Mouse (Mus musculus): Measurements from ENCODE around the gene Txndc11. TPM values are rescaled to one million over a fixed set of nuclear protein-coding genes. Genes with fewer than 3 reads are reported as not detected.

Gene Txndc11
- polyA plus RNA-seq, 1 experiment from 2014 or later = 41.6 TPM

DNA sequence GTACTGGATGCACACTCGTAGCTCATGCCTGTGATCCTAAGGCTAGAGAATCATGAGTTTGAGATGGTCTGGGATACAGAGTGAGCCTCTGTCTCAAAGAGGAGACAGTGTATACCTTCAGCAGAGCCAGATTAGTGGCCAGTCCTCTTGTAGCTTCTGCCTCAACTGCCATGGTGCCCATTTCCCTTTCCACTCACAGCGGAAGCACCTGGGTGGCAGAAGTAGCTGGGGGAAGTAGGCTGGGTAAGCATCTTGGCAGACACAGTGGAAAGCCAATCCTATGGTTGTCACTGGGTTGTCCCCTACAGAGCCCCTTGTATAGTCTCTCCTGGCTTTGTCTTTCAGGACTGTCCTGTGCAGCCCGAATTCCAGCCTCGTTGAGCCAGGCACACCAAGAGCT, 62.6 kb downstream of the Txndc11 start:
- Histone ChIP-seq H3K4me3 (no peak overlapping the region), H3K4me1 (peaks cover 48% of the 10 kb centered on the region), H3K27ac (no peak overlapping the region), H3K9me3 (no peaks in the 10 kb centered on the region), H3K4me2 (no peak overlapping the region), H3K9ac (no peak overlapping the region), H3K36me3 (peaks cover 57% of the 10 kb centered on the region), H3K27me3 (no peaks in the 10 kb centered on the region)
- no peak for ATAC-seq (ENCODE audit: insufficient number of reproducible peaks, low FRiP score, low TSS enrichment, low read depth)
- WGBS = 90% methylated on average over 4 of the region's 4 CpGs

GRCm38 (mm10) chr16:11071176-11071575, 63.3 kb downstream of the Txndc11 start:
- H3K4me3 ChIP-seq = no peak overlapping the region
- H3K9ac ChIP-seq = no peak overlapping the region
- no peaks in the 10 kb centered on the region for H3K9me3 ChIP-seq
- H3K4me2 ChIP-seq = no peak overlapping the region
- peaks cover 50% of the 10 kb centered on the region for H3K36me3 ChIP-seq
- H3K27ac ChIP-seq = 0 out of 2 replicates have a peak overlapping the region, but pooled peaks have one; percentile 9
- ATAC-seq (ENCODE audit: insufficient number of reproducible peaks, low FRiP score, low TSS enrichment, low read depth) = no peak
- no peaks in the 10 kb centered on the region for H3K27me3 ChIP-seq
- 71% methylated on average over 5 of the region's 5 CpGs for WGBS
- peaks cover 48% of the 10 kb centered on the region for H3K4me1 ChIP-seq

DNA sequence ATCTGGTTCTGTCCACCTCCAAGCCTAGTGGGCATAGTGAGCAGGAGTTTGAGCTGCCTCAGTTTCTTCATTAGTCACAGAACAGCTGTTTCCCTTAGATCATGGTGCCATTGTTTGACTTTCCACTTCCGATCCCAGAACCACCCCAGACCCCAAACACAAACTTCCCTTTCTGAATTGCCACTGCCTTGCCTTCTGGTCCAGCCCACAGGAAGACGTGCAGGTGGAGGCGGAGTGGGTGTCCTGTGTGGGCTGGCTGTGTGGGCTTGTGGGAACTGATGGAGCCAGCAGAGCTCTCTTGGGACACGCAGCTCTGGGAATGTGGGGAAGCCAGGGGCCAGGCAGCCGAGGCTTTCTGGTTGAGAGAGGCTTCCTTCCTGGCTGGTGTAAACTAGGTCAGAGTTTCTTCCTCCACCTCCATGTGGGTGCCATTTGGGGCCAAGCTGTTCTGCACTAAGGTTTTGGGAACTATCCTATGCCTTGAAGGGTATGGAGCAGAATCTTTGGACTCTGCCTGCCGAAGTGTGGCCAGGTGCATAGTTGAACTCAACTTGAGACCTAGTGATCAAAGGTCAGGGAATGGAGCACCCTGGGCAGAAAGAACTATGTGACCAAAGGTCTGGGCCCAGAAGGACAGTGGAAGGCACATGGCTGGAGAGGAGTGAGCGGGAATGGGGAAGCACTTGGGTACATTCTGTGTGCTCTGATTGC, 64.6 kb downstream of the Txndc11 start:
- no peak overlapping the region for H3K4me2 ChIP-seq

DNA sequence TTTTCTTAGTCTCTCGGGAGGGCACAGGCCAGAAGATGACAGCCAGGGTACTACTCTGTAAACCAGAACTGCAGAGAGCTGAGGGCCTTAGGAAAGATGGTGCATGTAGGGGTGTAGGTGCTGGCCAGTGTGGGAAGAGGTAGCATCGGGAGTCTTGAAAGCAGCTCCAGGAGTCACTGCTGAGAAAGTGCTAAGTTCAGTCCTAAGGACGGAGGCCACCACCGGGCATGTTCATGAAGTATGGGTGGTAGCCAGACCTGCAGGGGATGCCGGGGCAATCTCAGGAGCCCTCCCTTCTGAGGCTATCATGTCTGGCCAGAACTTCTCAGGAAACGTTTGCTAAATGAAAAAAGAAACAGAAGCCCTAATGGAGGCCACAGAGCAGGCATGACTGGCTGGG, 65.2 kb downstream of the Txndc11 start:
- 70% methylated on average over 6 of the region's 6 CpGs for WGBS
- Histone ChIP-seq H3K9me3 (no peaks in the 10 kb centered on the region), H3K4me3 (no peak overlapping the region), H3K27ac (peak overlapping the region; percentile 43), H3K4me2 (0 out of 2 replicates have a peak overlapping the region, but pooled peaks have one; percentile 5), H3K27me3 (no peaks in the 10 kb centered on the region), H3K9ac (no peak overlapping the region), H3K4me1 (peaks cover 55% of the 10 kb centered on the region), H3K36me3 (peaks cover 31% of the 10 kb centered on the region)
- no peak for ATAC-seq (ENCODE audit: insufficient number of reproducible peaks, low FRiP score, low TSS enrichment, low read depth)

More for the DNA sequence above, 64.6 kb downstream of the Txndc11 start:
- ATAC-seq (ENCODE audit: insufficient number of reproducible peaks, low FRiP score, low TSS enrichment, low read depth) = no peak
- H3K36me3 ChIP-seq = peaks cover 37% of the 10 kb centered on the region
- peak overlapping the region; percentile 43; the same call in 1 of the 2 replicates for H3K27ac ChIP-seq
- no peaks in the 10 kb centered on the region for H3K9me3 ChIP-seq
- H3K9ac ChIP-seq = no peak overlapping the region
- no peak overlapping the region for H3K4me3 ChIP-seq
- WGBS = 66% methylated on average over 7 of the region's 7 CpGs
- H3K27me3 ChIP-seq = no peaks in the 10 kb centered on the region
- H3K4me1 ChIP-seq = peaks cover 52% of the 10 kb centered on the region

- no peak for ATAC-seq (ENCODE audit: insufficient number of reproducible peaks, low FRiP score, low TSS enrichment, low read depth)
- Histone ChIP-seq H3K27me3 (no peaks in the 10 kb centered on the region), H3K9ac (no peak overlapping the region), H3K4me1 (peaks cover 56% of the 10 kb centered on the region), H3K4me2 (0 out of 2 replicates have a peak overlapping the region, but pooled peaks have one; percentile 5), H3K4me3 (no peak overlapping the region), H3K27ac (no peak overlapping the region), H3K9me3 (no peaks in the 10 kb centered on the region), H3K36me3 (peaks cover 25% of the 10 kb centered on the region)
- WGBS = 88% methylated on average over 3 of the region's 3 CpGs
Observed at GRCm38 (mm10) chr16:11068666-11069065, 65.8 kb downstream of the Txndc11 start.

- H3K27ac ChIP-seq = peak overlapping the region; percentile 93
- peak overlapping the region; percentile 92 for H3K4me3 ChIP-seq
- H3K9me3 ChIP-seq = no peaks in the 10 kb centered on the region
- ATAC-seq (ENCODE audit: insufficient number of reproducible peaks, low FRiP score, low TSS enrichment, low read depth) = no peak
- peaks cover 60% of the 10 kb centered on the region for H3K4me1 ChIP-seq
- H3K9ac ChIP-seq = peak overlapping the region; percentile 95
- no peaks in the 10 kb centered on the region for H3K27me3 ChIP-seq
- under 1% methylated on average over 22 of the region's 22 CpGs for WGBS
- H3K4me2 ChIP-seq = peak overlapping the region; percentile 74
- H3K36me3 ChIP-seq = peaks cover 6% of the 10 kb centered on the region
Observed at GRCm38 (mm10) chr16:11066833-11067191, 67.6 kb downstream of the Txndc11 start.

GRCm38 (mm10) chr16:11066029-11066832, 68.2 kb downstream of the Txndc11 start, which contains the start of gene Litaf:
TSS of gene Litaf (minus strand) at chr16:11066157.
- Histone ChIP-seq H3K36me3 (0 out of 2 replicates have a peak, but pooled peaks cover under 1% of the 10 kb centered on the region), H3K4me1 (peaks cover 59% of the 10 kb centered on the region), H3K9ac (peak within 1 kb of the TSS; percentile 95), H3K9me3 (no peaks in the 10 kb centered on the region), H3K4me3 (peak within 1 kb of the TSS; percentile 92), H3K4me2 (peak within 1 kb of the TSS; percentile 74), H3K27ac (peak within 1 kb of the TSS; percentile 93), H3K27me3 (no peaks in the 10 kb centered on the region)
- peak; percentile 95 for ATAC-seq (ENCODE audit: insufficient number of reproducible peaks, low FRiP score, low TSS enrichment, low read depth)
- under 1% methylated on average over 71 of the region's 78 CpGs for WGBS

GRCm38 (mm10) chr16:11065431-11065830, 69.0 kb downstream of the Txndc11 start:
- peaks cover 54% of the 10 kb centered on the region for H3K4me1 ChIP-seq
- H3K9me3 ChIP-seq = no peaks in the 10 kb centered on the region
- no peak overlapping the region; the same call in 1 of the 2 replicates for H3K9ac ChIP-seq
- no peaks in the 10 kb centered on the region for H3K36me3 ChIP-seq
- 58% methylated on average over 5 of the region's 5 CpGs for WGBS
- peak overlapping the region; percentile 74 for H3K4me2 ChIP-seq
- no peaks in the 10 kb centered on the region for H3K27me3 ChIP-seq
- peak overlapping the region; percentile 92 for H3K4me3 ChIP-seq
- H3K27ac ChIP-seq = peak overlapping the region; percentile 78; the same call in 1 of the 2 replicates
- no peak for ATAC-seq (ENCODE audit: insufficient number of reproducible peaks, low FRiP score, low TSS enrichment, low read depth)

GRCm38 (mm10) chr16:11064742-11065141, 69.7 kb downstream of the Txndc11 start:
- H3K4me2 ChIP-seq = no peak overlapping the region
- no peak overlapping the region for H3K9ac ChIP-seq
- no peaks in the 10 kb centered on the region for H3K36me3 ChIP-seq
- no peaks in the 10 kb centered on the region for H3K27me3 ChIP-seq
- H3K4me3 ChIP-seq = no peak overlapping the region
- WGBS = 86% methylated on average over 6 of the region's 6 CpGs
- H3K27ac ChIP-seq = no peak overlapping the region
- no peak for ATAC-seq (ENCODE audit: insufficient number of reproducible peaks, low FRiP score, low TSS enrichment, low read depth)
- peaks cover 49% of the 10 kb centered on the region for H3K4me1 ChIP-seq
- H3K9me3 ChIP-seq = no peaks in the 10 kb centered on the region

DNA sequence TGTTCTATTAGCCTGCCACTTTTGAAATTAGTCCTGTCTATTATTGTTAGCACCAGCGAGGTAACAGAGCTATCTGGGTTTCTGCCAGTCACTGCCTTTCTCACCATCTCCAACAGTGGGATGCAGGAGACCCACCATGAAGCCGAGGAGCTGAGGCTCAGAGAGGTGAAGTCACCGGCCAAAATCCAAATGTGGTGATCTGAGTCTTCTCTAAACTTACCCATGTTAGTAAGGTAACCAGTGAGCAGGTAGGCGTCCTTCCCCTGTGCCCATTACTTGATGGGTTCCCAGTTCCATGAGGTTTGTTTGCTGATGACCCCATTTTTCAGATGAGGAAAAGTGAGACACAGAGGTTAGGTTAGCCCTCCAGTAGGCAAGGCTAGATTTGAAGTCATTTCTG, 70.1 kb downstream of the Txndc11 start:
- Histone ChIP-seq H3K9me3 (no peaks in the 10 kb centered on the region), H3K4me1 (peaks cover 45% of the 10 kb centered on the region)
- 94% methylated on average over 4 of the region's 4 CpGs for WGBS

DNA sequence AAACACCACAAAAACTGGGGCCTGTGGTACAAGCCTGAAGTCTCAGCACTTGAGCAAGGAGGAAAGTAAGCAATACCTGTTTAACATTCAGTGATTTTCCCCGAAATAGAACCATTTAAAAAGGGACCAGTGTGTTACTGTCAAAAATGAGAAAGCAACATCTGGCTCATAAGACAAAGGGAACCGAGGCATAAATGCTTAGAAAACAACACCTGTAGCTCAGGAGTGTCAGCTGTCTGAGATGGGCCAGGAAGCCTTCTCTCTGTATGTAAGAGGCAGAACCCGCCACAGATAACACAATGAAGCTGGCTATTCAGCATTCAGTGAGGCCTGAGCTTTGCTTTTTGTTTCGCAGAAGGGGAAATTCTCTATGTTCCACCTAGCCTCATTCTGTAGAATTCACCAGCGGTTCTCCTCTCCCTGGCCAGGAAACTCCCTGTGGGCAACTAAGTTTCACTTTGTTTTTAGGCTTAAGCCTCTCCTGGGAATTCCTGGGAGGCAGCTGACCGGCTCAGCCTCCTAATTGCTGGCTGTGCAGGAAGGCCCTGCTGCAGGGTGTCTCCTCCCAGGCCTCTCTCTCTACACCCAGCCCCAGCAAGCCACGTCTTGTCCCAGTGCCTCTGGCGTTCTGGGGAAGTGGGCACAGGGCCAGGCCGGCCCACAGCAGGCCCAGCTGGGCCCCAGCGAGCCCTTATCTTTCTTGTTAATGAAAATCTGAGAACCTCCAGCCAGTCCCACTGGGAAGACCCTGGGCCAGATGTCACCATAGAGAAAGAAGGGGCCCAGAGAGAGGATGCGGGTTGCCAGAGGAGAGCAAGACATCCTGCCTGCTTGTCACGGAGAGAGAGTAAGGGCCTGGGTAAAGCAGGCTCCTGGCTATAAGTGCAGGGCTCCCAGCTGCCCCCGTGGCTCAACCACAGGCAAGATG, 71.4 kb downstream of the Txndc11 start:
- Histone ChIP-seq H3K9me3 (no peaks in the 10 kb centered on the region), H3K27me3 (no peaks in the 10 kb centered on the region), H3K4me1 (peaks cover 33% of the 10 kb centered on the region), H3K36me3 (no peaks in the 10 kb centered on the region), H3K4me3 (no peak overlapping the region), H3K27ac (peak overlapping the region; percentile 85), H3K9ac (no peak overlapping the region), H3K4me2 (no peak overlapping the region)
- WGBS = 23% methylated on average over 13 of the region's 13 CpGs
- no peak; the same call in 1 of the 2 replicates for ATAC-seq (ENCODE audit: insufficient number of reproducible peaks, low FRiP score, low TSS enrichment, low read depth)

More for the DNA sequence above, 70.1 kb downstream of the Txndc11 start:
- H3K4me2 ChIP-seq = no peak overlapping the region
- H3K27me3 ChIP-seq = no peaks in the 10 kb centered on the region
- no peak overlapping the region for H3K27ac ChIP-seq
- no peak overlapping the region for H3K9ac ChIP-seq
- no peak overlapping the region for H3K4me3 ChIP-seq
- H3K36me3 ChIP-seq = no peaks in the 10 kb centered on the region
- no peak for ATAC-seq (ENCODE audit: insufficient number of reproducible peaks, low FRiP score, low TSS enrichment, low read depth)

Measured in limb, embryonic 15.5 days (tissue).